Mouse (Mus musculus) forelimb bud, embryonic 11.5 days (tissue): ENCODE measurements around the gene Ptprb.

Source experiments
- DNase-seq: peaks from one replicate; pipeline ENCODE4 v3.0.0-alpha.2; 2012; ENCODE audit warnings: low read depth, low spot score

Gene Ptprb

DNA sequence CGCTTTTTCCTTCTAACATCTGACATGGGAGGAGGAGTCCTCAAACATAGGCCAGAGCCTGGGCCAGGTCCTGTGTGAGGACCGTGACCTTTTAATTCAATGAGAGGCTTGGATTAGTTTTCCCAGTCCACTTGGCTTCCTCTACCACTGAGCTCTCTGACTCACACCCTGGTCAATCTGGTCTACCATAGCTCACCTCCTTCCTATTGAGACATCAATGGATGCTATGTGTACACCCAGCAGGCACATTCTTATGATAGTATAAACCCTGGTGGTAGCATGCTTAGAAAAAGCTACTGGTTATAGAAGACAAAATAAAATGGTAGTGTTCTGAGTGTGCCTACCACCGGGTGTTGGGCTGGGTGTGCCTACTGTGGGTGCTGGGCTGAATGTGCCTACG, 21.1 kb downstream of the Ptprb start:
- no peak for DNase-seq

- no peak for DNase-seq
Observed at GRCm38 (mm10) chr10:116297854-116298253, 22.5 kb downstream of the Ptprb start.

- no peak for DNase-seq
Observed at GRCm38 (mm10) chr10:116300824-116301223, 25.5 kb downstream of the Ptprb start.

DNA sequence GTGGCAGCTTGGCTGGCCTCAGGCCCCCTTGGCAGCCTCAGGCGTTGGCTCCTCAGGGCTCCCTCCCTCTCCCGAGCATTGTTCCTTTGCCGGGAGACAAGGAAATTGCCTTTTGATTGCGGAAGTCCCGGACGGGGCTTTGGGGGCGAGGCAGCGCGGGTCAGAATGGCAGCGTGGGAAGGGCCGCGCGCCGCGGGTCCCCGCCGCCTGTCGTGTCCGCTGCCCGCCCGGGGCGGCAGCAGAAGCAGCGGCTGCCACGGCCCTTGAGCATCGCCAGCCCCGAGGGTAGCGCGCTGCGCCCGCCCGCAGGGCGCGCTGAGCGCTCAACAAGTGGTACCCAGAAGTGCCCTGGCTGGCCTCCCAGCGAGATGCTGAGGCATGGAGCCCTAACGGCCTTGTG, 25.9 kb downstream of the Ptprb start:
- peak; percentile 28 for DNase-seq

DNA sequence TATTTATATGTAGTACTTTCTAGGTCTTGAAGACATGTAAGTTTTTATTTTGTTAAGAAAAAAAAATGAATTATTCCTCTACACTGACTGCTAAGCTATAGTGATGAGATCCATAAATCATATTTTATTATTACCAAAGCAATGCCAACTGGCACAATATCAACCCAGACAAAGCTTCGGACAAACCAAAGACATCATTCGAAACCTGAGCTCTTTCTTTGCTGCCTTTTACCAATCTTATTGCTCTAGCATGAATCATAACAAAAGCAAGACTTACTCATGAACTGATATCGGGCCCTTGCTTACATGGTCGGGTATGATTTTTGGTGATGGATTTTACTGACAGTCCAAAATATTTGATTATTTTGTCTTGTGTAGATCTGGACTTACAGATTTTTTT, 29.0 kb downstream of the Ptprb start:
- no peak for DNase-seq

DNA sequence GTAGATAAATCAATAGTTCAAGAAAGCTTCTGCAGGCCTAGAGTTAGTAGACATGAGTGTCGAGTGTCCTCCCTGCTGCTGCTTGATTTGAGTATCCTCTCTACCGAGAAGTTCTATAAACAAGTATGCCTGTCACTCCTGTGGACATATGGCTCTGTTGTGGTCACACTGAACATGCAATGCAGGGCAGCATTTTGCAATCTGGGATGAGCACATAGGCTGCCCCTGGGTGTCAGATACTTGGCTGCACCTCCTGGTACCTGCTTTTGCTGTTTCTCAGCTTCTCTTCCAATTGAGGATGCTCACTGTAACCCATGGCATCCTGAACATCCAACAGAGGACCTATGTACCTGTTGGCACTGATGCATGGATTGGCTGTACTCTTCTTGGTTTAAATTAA, 34.1 kb downstream of the Ptprb start:
- no peak for DNase-seq

DNA sequence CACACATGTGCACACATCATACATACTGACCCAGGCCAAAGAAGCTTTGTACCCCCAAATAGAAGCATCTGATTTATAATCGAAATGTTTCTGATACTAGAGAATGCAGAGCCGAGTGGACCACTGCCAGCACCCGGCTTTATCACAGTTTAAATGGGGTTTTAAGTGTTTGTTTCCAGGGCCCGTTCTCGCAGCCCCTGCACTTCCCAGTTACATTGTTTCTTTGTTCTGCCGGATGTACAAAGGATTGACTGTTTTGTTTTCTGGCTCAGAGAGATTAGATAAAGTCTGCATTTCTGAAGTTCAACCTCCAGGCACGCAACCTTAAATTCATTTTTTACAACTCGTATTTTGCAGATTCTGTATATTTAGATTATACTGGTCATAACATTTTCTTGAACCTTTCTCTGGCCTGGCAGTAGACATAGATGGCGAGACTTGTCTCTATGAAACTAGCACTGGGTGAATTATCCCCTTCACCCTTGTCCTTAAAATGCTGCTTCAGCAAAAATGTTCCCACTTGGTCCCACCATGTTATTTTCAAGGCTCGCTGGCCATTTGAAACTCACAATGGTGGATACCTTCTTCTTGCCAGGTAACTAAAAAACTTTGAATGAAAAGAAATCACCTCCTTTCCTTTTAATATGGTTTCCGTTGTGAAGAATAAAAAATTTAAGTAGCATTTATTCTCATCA, 35.3 kb downstream of the Ptprb start:
- no peak for DNase-seq

GRCm38 (mm10) chr10:116319246-116319645, 43.9 kb downstream of the Ptprb start:
- peak; percentile 83 for DNase-seq

DNA sequence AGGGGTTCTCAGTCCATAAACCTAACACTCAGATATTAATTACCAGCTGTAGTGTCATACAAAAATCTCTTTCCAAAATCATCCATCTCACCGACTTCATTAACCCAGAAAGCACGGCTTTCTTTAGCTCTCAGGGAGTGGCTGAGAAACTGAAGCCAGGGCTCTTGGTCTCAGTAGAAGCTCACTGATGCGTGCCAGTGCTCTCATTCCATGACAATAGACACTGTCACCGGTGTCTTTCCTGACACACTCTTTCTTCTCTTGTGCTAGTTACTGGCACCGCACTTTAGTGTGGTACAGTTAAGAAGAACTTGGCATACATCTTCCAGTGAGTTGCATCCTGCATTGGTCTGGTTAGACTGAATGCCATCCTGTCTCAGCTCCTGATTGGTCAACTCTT, 53.8 kb downstream of the Ptprb start:
- DNase-seq = no peak

GRCm38 (mm10) chr10:116330458-116330857, 55.1 kb downstream of the Ptprb start:
- DNase-seq = peak; percentile 88

DNA sequence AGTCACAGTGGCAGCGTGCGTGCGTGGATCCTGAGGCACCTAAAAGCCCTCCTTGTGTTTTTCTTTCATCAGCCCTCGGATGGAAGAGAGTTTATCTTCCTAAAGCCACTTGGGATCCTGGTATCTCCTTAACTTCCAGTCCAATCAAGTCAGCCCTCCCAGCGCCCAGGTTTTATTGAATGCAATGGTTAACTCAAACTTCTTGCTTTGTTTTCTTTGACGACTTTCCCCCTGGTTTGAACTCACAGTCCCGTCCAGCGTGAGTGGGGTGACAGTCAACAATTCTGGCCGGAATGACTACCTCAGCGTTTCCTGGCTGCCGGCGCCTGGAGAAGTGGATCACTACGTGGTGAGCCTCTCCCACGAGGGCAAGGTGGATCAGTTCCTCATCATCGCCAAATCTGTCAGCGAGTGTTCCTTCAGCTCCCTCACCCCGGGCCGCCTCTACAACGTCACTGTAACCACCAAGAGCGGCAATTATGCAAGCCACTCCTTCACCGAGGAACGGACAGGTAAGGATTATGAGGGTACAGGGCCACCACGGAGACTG, 55.7 kb downstream of the Ptprb start:
- DNase-seq = no peak

- no peak for DNase-seq
Observed at GRCm38 (mm10) chr10:116333666-116334065, 58.3 kb downstream of the Ptprb start.

DNA sequence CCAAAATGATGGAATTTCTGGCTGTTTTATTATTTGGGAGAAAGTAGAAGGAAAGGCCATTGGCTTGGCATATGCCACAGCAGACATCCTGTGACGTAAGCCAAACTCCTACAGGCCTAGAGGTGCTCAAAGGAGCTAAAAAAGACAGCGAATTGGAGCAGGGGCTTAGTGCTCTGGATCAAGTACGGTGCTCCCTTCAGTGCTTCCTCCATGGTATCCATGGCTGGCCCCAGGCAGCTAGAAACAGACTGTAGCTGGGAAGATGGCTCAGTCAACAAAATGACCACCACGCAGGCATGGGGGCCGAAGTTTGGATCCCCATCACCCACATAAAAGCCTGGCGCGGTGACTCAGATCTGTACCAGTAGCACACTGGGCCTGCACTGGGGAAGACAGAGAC, 58.8 kb downstream of the Ptprb start:
- no peak for DNase-seq

DNA sequence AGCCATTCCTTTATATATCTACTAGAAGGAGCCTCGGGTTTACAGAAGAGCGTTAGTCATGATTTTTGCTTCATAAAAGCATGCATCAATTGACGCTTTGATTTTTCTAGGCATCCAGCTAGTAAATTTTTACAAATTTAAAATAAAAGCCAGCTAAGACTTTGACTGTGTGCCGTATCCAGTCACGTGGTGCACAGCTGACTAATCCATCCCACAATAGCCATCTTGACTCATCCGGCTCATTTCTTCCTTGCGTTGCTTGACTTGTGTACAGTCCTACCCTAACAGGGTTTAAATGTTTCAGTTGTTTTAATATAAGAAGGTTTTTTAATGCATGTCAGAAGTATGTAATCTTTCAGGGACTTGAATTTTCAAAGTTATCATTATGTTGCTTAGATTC, 60.0 kb downstream of the Ptprb start:
- no peak for DNase-seq

- no peak for DNase-seq
Observed at GRCm38 (mm10) chr10:116341194-116341593, 65.9 kb downstream of the Ptprb start.

GRCm38 (mm10) chr10:116346618-116347184, 71.4 kb downstream of the Ptprb start:
- DNase-seq = no peak

GRCm38 (mm10) chr10:116349004-116349403, 73.7 kb downstream of the Ptprb start:
- no peak for DNase-seq

GRCm38 (mm10) chr10:116350532-116350931, 75.2 kb downstream of the Ptprb start:
- no peak for DNase-seq

GRCm38 (mm10) chr10:116354372-116354771, 79.0 kb downstream of the Ptprb start:
- DNase-seq = no peak

DNA sequence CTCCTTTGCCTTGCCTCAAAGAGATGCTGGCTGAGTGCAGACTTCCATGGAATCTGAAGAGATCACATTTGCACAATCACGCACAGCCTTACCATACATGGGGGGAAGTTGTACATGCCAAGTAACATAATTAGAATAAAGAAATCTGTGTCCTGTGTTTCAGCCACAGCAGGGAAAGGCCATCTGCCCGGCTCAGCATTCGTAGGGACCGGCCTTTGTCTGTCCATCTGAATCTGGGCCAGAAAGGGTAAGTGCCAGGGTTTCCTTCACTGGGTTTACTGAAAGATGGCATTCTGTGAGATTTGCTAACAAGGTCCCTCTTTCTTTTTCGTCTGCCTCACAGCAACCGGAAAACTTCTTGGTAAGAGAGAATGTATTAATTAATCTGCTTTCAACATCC, 86.9 kb downstream of the Ptprb start:
- no peak for DNase-seq

DNA sequence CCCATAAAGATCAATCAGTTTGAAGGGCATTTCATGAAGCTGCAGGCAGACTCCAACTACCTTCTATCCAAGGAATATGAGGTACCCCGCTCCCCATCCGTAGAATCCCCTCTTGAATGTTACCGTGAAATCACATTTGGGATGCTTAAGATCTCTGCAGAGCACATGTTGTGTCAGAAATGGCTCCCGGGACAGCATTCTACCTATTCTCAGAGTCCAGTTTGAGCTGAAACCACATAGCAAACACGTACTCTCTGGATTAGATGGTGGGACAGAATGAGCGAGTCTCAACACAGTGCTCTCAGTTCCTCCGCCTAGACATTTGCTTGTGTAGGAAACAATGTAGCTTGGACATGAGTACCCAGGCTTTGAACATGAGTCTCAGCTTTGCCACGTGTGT, 87.3 kb downstream of the Ptprb start:
- no peak for DNase-seq

DNA sequence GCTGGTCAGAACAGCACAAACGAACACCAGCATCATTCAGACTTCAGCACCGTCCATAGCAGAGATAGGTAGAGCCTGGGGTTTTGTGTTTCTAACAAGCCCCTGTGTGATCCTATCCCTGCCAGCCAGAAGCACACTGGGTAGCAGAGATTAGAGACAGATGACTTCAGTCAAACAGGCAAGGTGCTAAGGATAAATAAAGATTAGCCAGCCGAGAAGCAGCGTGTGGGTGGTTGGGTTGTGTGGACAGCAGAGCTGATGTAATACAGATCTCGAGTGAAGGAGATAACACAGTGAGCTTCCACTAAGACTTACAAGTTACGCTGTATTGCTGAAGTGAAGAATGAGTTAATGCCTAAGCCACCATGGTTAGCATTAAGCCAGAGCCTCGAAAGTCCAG, 89.4 kb downstream of the Ptprb start:
- no peak for DNase-seq

DNA sequence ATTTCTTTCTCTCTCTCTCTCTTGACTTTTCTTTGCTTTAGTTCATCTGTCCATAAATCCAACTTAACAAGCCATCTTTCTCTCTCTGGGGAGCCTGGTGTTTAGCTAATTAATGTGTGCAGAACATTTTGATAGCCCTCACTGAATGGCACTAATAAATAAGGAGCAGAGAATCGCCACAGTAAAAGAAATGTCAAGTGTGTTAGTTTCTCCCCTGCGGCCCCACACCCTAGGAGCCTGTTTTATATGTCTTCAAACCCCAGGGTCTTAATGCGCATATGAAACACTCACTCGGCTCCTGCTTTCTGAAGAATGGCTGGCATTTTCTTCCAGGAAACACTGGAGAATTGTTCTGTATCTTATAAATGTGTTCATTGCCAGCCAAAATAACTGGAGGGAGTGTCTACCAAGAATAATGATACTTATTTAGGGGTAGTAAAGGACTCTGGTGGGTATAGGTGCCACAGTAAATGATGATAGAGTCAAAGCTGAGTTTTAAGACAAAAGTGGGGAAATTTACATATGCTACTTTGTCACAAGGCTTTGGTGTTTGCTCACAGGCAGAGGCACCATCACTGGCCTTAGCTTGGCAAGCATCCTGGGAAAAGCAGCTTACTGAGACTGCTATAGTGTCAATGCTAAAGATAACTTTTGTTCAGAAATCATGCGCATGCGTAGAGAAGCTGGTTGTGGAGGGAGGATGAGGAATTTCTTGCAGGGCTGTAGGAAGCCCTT, 95.8 kb downstream of the Ptprb start:
- DNase-seq = peak; percentile 78
